Mouse (Mus musculus) myocyte (in vitro differentiated cells): ENCODE data around the gene Mrps26. TPM values are rescaled to one million over a fixed set of nuclear protein-coding genes. Genes with fewer than 3 reads are reported as not detected.
A peak's percentile ranks its signal among the peaks of the same experiment; 100 is the strongest.

Source experiments
- H3K27me3 ChIP-seq: one replicate; pipeline ENCODE4 v1.6.1; 2011; ENCODE audit not compliant: control insufficient read depth, insufficient read depth, insufficient read length
- H3K36me3 ChIP-seq: one replicate; pipeline ENCODE4 v1.6.1; 2011; ENCODE audit not compliant: control insufficient read depth, insufficient read depth
- H3K4me2 ChIP-seq: one replicate; pipeline ENCODE4 v1.6.1; 2011; ENCODE audit warnings: low read depth, control low read depth
- H3K4me3 ChIP-seq: one replicate; pipeline ENCODE4 v1.5.1; 2011; ENCODE audit warnings: mild to moderate bottlenecking, control low read depth, moderate library complexity
- H3K79me2 ChIP-seq: one replicate; pipeline ENCODE4 v1.6.1; 2011; ENCODE audit not compliant: control insufficient read depth, insufficient read depth
- H3ac ChIP-seq: one replicate; pipeline ENCODE4 v1.6.1; 2011; ENCODE audit not compliant: control insufficient read depth, insufficient read length
- CEBPB ChIP-seq: IDR thresholded peaks from 2 replicates; pipeline ENCODE4 v1.6.1; 2011; ENCODE audit warnings: mild to moderate bottlenecking, moderate library complexity; ENCODE audit not compliant: poor library complexity, insufficient read depth, severe bottlenecking
- E2F4 ChIP-seq: IDR thresholded peaks from one replicate; pipeline ENCODE4 v1.6.1; 2011; ENCODE audit warnings: mild to moderate bottlenecking, control low read depth, moderate library complexity; ENCODE audit not compliant: insufficient read depth
- MAX ChIP-seq: IDR thresholded peaks from one replicate; pipeline ENCODE4 v1.6.1; 2011; ENCODE audit warnings: low read depth, mild to moderate bottlenecking, control low read depth
- MYOD1 ChIP-seq, 3 experiments: IDR thresholded peaks; one replicate each; pipeline ENCODE4 v1.6.1; 2011; ENCODE audit warnings: control low read depth in 2 of 3, low read depth in 2 of 3, mild to moderate bottlenecking in 2 of 3, moderate library complexity in 1 of 3; ENCODE audit not compliant: insufficient read length in 2 of 3, control insufficient read depth in 1 of 3
- MYOG ChIP-seq, 3 experiments: IDR thresholded peaks; one replicate each; pipeline ENCODE4 v1.6.1; 2011; ENCODE audit warnings: control low read depth in 2 of 3, low read depth in 2 of 3, mild to moderate bottlenecking in 2 of 3; ENCODE audit not compliant: insufficient read length in 2 of 3, control insufficient read depth in 1 of 3, insufficient read depth in 1 of 3
- POLR2A ChIP-seq: IDR thresholded peaks from one replicate; pipeline ENCODE4 v1.6.1; 2011; ENCODE audit warnings: low read depth, mild to moderate bottlenecking, control low read depth, moderate library complexity; ENCODE audit not compliant: insufficient read length
- POLR2AphosphoS2 ChIP-seq: IDR thresholded peaks from one replicate; pipeline ENCODE4 v1.6.1; 2011; ENCODE audit warnings: low read depth, control low read depth; ENCODE audit not compliant: insufficient read length
- REST ChIP-seq: IDR thresholded peaks from one replicate; pipeline ENCODE4 v1.6.1; 2011; ENCODE audit warnings: mild to moderate bottlenecking, control low read depth, moderate library complexity; ENCODE audit not compliant: insufficient read depth, insufficient read length
- SRF ChIP-seq: IDR thresholded peaks from one replicate; pipeline ENCODE4 v1.6.1; 2011; ENCODE audit warnings: low read depth; ENCODE audit not compliant: control insufficient read depth, insufficient read length
- TCF12 ChIP-seq: IDR thresholded peaks from one replicate; pipeline ENCODE4 v1.6.1; 2011; ENCODE audit warnings: mild to moderate bottlenecking, control low read depth; ENCODE audit not compliant: poor library complexity, insufficient read depth, severe bottlenecking
- TCF3 ChIP-seq: IDR thresholded peaks from one replicate; pipeline ENCODE4 v1.6.1; 2011; ENCODE audit warnings: low read depth, control low read depth; ENCODE audit not compliant: insufficient read length
- USF1 ChIP-seq: IDR thresholded peaks from one replicate; pipeline ENCODE4 v1.6.1; 2011; ENCODE audit warnings: low read depth, mild to moderate bottlenecking, control low read depth, moderate library complexity
- polyA plus RNA-seq: library from polyadenylated mRNA; unstranded; fragments of >200 nt; fragmentation: generic; extraction: Trizol; gene quantifications from one replicate; pipeline ENCODE4 v1.2.1, GENCODE M21; 2012; ENCODE audit warnings: missing spikeins

The Mrps26 gene
- polyA plus RNA-seq, 1 experiment: 86.9 TPM

DNA sequence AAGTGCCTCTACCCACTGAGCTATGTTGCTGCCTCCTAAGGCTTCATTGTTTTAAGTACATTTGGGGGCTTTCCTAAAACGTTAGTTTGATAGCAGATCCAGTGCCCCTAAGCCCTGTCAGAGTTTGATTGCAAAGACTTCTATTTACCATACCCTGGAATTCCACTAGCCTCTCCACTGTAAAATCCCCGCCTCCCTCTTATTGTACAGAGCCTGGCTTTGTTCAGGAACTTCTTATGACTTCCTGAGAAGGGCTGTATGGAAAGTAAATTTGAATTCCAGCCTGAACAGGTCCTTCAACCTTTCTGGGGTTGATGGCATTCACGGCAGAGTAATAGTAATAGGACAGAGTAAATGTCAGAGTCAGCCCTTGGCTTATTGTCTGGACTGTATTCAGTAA, 26.7 kb upstream of the Mrps26 start:
- peaks cover 64% of the 10 kb centered on the region for H3K36me3 ChIP-seq
- H3K4me3 ChIP-seq: no peak overlapping the region
- H3K79me2 ChIP-seq: no peaks in the 10 kb centered on the region
- H3ac ChIP-seq: no peak overlapping the region
- H3K4me2 ChIP-seq: no peak overlapping the region
- H3K27me3 ChIP-seq: no peaks in the 10 kb centered on the region
- TF ChIP-seq SRF (no peak), E2F4 (no peak), REST (no peak), POLR2A (no peak), CEBPB (no peak), MYOG (IDR thresholded peaks at IDR 0.05; ENCODE audit: control insufficient read depth in 1 of 3, insufficient read depth in 1 of 3, insufficient read length in 2 of 3, low read depth in 2 of 3) (no peak), TCF12 (no peak), USF1 (no peak), MYOD1 (IDR thresholded peaks at IDR 0.05; ENCODE audit: control insufficient read depth in 1 of 3, insufficient read length in 2 of 3, low read depth in 2 of 3) (no peak), POLR2AphosphoS2 (no peak), MAX (no peak), TCF3 (no peak)

DNA sequence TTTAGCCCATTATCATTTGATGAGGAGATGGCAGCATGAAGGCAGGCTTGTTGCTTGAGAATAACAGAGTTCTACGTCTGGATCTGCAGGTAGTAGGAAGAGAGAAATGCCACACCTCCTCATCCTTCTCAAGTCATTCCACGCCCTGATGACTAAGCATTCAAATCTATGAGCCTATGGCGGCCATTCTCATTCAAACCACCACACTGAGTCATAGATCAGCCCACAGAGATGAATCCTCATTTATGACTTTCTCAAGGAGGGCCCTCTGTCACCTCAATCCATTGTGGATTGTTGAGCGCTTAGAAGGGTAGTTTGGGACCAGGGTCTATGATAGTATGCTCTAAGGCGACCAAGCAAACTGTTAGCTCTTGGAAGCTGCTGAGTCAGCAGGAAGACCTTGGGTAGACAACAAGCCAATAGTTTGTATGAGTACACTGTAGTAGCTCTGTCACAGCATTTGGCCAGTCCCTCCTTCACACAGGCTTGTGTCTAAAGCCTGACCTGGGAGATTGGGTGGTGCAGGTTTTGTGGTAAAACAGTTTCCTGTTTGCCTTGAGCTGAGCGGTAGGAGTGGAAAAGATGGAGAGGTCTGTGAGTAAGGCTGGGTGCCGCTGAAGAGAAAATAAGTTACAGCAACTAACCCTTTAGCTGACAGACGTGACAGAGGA, 24.5 kb upstream of the Mrps26 start:
- H3K4me3 ChIP-seq: no peak overlapping the region
- no peaks in the 10 kb centered on the region for H3K27me3 ChIP-seq
- H3ac ChIP-seq: no peak overlapping the region
- TF ChIP-seq MAX (no peak), TCF3 (no peak), MYOD1 (IDR thresholded peaks at IDR 0.05; ENCODE audit: control insufficient read depth in 1 of 3, insufficient read length in 2 of 3, low read depth in 2 of 3) (no peak), POLR2A (no peak), SRF (no peak), MYOG (IDR thresholded peaks at IDR 0.05; ENCODE audit: control insufficient read depth in 1 of 3, insufficient read depth in 1 of 3, insufficient read length in 2 of 3, low read depth in 2 of 3) (no peak), CEBPB (no peak), POLR2AphosphoS2 (no peak), REST (no peak), TCF12 (no peak)
- peaks cover 62% of the 10 kb centered on the region for H3K36me3 ChIP-seq
- H3K79me2 ChIP-seq: no peaks in the 10 kb centered on the region
- no peak overlapping the region for H3K4me2 ChIP-seq

DNA sequence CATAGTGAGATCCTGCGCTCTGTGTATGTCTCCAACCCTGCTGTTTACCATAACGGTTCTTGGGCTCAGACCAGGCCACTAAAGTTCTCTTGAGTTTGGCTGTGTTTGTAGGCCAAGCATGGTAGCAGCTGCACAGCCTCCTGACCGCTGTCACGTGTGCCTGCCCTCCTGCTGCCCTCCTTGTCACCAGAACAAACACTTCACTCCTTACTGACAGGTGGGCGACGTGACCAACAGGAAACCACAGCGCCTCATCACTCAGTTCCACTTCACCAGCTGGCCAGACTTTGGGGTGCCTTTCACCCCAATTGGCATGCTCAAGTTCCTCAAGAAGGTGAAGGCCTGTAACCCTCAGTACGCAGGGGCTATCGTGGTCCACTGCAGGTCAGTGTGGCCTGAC, 23.3 kb upstream of the Mrps26 start:
- peaks cover 63% of the 10 kb centered on the region for H3K36me3 ChIP-seq
- TF ChIP-seq POLR2A (no peak), MYOG (IDR thresholded peaks at IDR 0.05; ENCODE audit: control insufficient read depth in 1 of 3, insufficient read depth in 1 of 3, insufficient read length in 2 of 3, low read depth in 2 of 3) (peak in 2 of 3 experiments; percentile 11 to 58), MYOD1 (IDR thresholded peaks at IDR 0.05; ENCODE audit: control insufficient read depth in 1 of 3, insufficient read length in 2 of 3, low read depth in 2 of 3) (peak in 1 of 3 experiments; percentile 36), SRF (no peak), POLR2AphosphoS2 (no peak)
- no peak overlapping the region for H3ac ChIP-seq
- H3K79me2 ChIP-seq: no peaks in the 10 kb centered on the region
- H3K4me2 ChIP-seq: no peak overlapping the region
- no peaks in the 10 kb centered on the region for H3K27me3 ChIP-seq
- H3K4me3 ChIP-seq: no peak overlapping the region

DNA sequence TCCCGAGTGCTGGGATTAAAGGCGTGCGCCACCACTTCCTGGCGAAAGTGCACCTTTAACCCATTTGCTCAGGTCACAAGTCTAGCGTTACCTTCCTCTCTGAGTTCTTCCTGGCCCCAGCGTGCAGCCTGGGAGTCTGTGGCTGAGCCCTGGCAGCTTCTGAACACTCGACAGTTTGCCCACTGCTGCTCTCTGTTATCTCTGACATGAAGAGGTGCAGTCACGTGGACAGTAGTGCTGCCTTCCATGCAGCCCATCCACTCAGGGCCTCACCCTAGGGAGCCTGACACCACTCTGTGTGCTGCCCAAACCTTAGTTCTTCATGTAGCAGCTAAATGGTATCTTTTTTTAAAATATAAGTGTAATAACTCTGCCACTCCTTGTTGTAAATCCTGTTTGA, 16.6 kb upstream of the Mrps26 start:
- Histone ChIP-seq H3K4me2 (no peak overlapping the region), H3K4me3 (no peak overlapping the region), H3K27me3 (no peaks in the 10 kb centered on the region), H3K79me2 (no peaks in the 10 kb centered on the region), H3ac (no peak overlapping the region), H3K36me3 (peaks cover 42% of the 10 kb centered on the region)
- TF ChIP-seq POLR2A: no peak
- TF ChIP-seq MAX: no peak
- TF ChIP-seq USF1: no peak
- TF ChIP-seq MYOG (IDR thresholded peaks at IDR 0.05; ENCODE audit: control insufficient read depth in 1 of 3, insufficient read depth in 1 of 3, insufficient read length in 2 of 3, low read depth in 2 of 3): no peak
- no peak for TF ChIP-seq MYOD1 (IDR thresholded peaks at IDR 0.05; ENCODE audit: control insufficient read depth in 1 of 3, insufficient read length in 2 of 3, low read depth in 2 of 3)

DNA sequence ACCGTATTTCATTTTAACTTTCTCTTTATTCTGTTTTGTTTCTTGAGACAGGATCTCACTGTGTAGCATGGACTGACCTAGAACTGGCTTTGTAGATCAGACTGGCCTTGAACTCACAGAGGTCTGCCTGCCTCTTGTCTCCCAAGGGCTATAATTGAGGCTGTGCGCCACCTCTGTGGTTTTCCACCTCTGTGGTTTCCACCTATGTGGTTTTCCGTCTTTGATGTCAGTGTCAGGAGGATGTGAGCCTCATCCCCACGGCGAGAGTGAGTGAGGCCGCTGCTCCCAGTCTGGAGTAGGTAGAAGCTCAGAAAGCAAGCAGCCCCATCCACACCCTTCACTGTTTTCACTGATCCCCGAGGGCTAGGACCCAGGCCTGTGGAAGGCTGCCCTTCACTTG, 8.7 kb upstream of the Mrps26 start:
- H3K79me2 ChIP-seq: no peaks in the 10 kb centered on the region
- H3ac ChIP-seq: no peak overlapping the region
- TF ChIP-seq MYOD1 (IDR thresholded peaks at IDR 0.05; ENCODE audit: control insufficient read depth in 1 of 3, insufficient read length in 2 of 3, low read depth in 2 of 3): no peak
- no peak for TF ChIP-seq MAX
- TF ChIP-seq POLR2A: no peak
- no peak for TF ChIP-seq CEBPB
- no peak for TF ChIP-seq MYOG (IDR thresholded peaks at IDR 0.05; ENCODE audit: control insufficient read depth in 1 of 3, insufficient read depth in 1 of 3, insufficient read length in 2 of 3, low read depth in 2 of 3)
- no peak for TF ChIP-seq TCF3
- TF ChIP-seq SRF: no peak
- TF ChIP-seq POLR2AphosphoS2: no peak
- no peak for TF ChIP-seq E2F4
- no peaks in the 10 kb centered on the region for H3K27me3 ChIP-seq
- no peak overlapping the region for H3K4me2 ChIP-seq
- peaks cover 22% of the 10 kb centered on the region for H3K36me3 ChIP-seq
- no peak overlapping the region for H3K4me3 ChIP-seq
